Mouse (Mus musculus): ENCODE measurements around the gene Gan.

GRCm38 (mm10) chr8:117118409-117118808, 39.5 kb upstream of the Gan start:
- no peak for TF ChIP-seq CTCF (IDR thresholded peaks at IDR 0.05; ENCODE audit: insufficient read depth, low read depth, low read length)
- TF ChIP-seq POLR2A (IDR thresholded peaks at IDR 0.05; ENCODE audit: insufficient read depth, low read depth, low read length) = no peak

Measured in olfactory bulb, adult 2 months (tissue).